Mouse (Mus musculus) forebrain, embryonic 10.5 days (tissue): ENCODE data around the gene Fpr-rs4. TPM values are rescaled to one million over a fixed set of nuclear protein-coding genes. Genes with fewer than 3 reads are reported as not detected.
"Not testable (repeated sequence)": the region's sequence is repeated elsewhere in the genome, so short reads cannot be mapped to it uniquely, and the experiment has no call there.

Experiments
- DNase-seq: peaks from one replicate; pipeline ENCODE4 v3.0.0-alpha.2; 2017; ENCODE audit warnings: low spot score; ENCODE audit errors: extremely low spot score
- H3K27ac ChIP-seq: fragments of 300-500 bp; sonication (generic); 2 replicates; pipeline ENCODE4 v1.5.1; 2016; ENCODE audit warnings: mild to moderate bottlenecking
- H3K27me3 ChIP-seq: fragments of 300-500 bp; sonication (generic); 2 replicates; pipeline ENCODE4 v1.6.1; 2016; ENCODE audit warnings: mild to moderate bottlenecking; ENCODE audit not compliant: poor library complexity, severe bottlenecking
- H3K36me3 ChIP-seq: fragments of 300-500 bp; sonication (generic); replicated peaks from 2 replicates; pipeline ENCODE4 v1.6.1; 2016; ENCODE audit warnings: mild to moderate bottlenecking, moderate library complexity
- H3K4me1 ChIP-seq: fragments of 300-500 bp; sonication (generic); 2 replicates; pipeline ENCODE4 v1.6.1; 2016
- H3K4me3 ChIP-seq: fragments of 300-500 bp; sonication (generic); 2 replicates; pipeline ENCODE4 v1.5.1; 2016; ENCODE audit warnings: mild to moderate bottlenecking, moderate library complexity
- H3K9me3 ChIP-seq: fragments of 300-500 bp; sonication (generic); 2 replicates; pipeline ENCODE4 v1.6.1; 2016; ENCODE audit warnings: mild to moderate bottlenecking, moderate library complexity
- WGBS: fragments of 180-500 bp; shearing (Covaris S2); methylation state at CpG from one replicate; pipeline ENCODE4 v1.1.7; 2016; 5-methylcytosine and 5-hydroxymethylcytosine counted together
- polyA plus RNA-seq: library from polyadenylated mRNA; unstranded; fragments of >200 nt; fragmentation: Nextera tagmentation; extraction: Ambion mirVana; gene quantifications from 2 replicates; pipeline ENCODE4 v1.2.1, GENCODE M21; 2016

The Fpr-rs4 gene
- polyA plus RNA-seq, result not detected in 2 replicates

DNA sequence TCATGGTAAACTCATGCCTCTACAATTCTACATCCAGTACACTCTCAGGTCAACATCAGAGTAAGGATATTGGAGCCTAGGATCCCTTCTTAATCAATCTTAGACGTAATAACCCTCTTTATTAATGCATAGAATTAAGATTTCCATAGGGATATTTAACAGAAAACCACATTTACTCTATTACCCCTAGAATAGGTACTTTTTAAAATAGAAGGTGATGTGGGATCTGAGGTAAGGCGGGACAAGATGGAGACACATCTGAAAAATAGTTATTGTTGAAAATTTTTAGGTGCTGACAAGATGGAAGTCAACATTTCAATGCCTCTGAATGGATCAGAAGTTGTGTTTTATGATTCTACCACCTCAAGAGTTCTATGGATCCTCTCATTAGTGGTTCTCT, at the start of gene Fpr-rs4:
TSS of gene Fpr-rs4 (plus strand) at position 301 of the 400 bp plus-strand sequence.
- WGBS, result 69% methylated on average over 2 of the region's 2 CpGs
- Histone ChIP-seq H3K4me1 (no peaks in the 10 kb centered on the region), H3K36me3 (no peaks in the 10 kb centered on the region), H3K4me3 (no peak within 1 kb of the TSS), H3K9me3 (no peaks in the 10 kb centered on the region; the same call in 1 of the 2 replicates), H3K27me3 (no peaks in the 10 kb centered on the region), H3K27ac (no peak within 1 kb of the TSS)
- DNase-seq, result no peak

DNA sequence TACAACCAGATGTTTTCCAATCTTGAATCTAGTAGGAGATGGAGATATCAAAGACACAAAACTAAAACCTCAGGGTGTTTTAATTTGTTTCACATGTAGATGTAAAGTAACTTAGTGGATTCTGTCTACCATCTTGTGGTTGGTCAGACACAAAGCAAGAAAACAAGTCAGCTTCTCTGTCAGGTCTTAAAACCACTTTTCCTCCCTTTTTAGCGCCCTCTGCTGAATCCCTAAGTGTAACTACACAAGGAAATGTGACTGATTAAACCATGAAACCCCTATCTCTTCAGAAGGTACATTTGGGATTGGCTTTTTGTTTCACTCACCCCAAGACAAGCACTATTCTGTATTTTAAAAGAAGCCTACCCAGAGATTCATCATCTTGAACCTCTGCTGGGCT, 48.1 kb upstream of the Fpr-rs4 start:
- Histone ChIP-seq H3K4me1 (no peaks in the 10 kb centered on the region), H3K36me3 (no peaks in the 10 kb centered on the region), H3K27me3 (no peaks in the 10 kb centered on the region), H3K9me3 (peaks cover 15% of the 10 kb centered on the region), H3K4me3 (no peak overlapping the region), H3K27ac (no peak overlapping the region)
- 33% methylated on average over 1 of the region's 1 CpGs for WGBS
- no peak for DNase-seq

DNA sequence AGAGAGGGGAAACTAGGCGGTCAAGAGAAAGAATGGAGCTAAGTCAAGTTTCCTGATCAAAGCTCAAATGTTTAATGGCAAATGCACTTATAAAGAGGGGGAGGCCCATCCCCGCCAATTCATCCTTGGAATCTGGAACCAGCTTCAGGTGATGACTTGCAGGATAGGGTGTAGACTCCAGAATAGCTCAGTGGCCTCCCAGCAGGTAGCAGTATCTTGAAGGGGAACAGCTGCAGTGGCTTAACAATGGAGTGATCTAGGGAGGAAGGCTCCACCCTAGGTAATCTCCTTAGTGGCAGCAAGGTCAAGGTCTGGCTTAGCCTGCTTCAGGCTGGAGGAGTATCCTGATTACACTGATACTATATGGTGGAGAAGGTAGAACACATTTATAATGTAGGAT, 40.3 kb upstream of the Fpr-rs4 start:
- H3K4me1 ChIP-seq, H3K4me3 ChIP-seq, H3K27me3 ChIP-seq, H3K27ac ChIP-seq, DNase-seq, H3K36me3 ChIP-seq: not testable (repeated sequence)
- H3K9me3 ChIP-seq, result peaks cover 29% of the 10 kb centered on the region
- WGBS, result 81% methylated on average over 2 of the region's 2 CpGs

DNA sequence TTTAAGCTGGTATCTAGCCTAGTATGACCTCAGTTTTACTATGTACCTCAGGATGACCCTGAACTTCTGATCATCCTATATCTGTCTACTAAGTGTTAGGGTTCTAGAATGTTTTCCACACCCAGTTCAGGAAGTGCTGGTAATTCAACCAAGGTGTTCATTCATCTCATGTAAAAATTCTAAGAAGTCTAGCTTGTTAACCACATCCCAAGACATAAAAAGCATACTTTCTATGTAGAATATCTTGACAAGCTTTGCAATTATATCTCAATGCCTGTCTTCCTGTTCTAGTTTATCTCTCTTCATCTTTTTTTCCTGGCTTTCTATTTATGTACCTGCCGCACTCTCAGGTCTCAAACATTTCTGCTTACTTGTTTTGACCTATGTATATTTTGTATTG, 16.8 kb upstream of the Fpr-rs4 start:
- Histone ChIP-seq H3K4me1 (no peaks in the 10 kb centered on the region), H3K4me3 (no peak overlapping the region), H3K36me3 (no peaks in the 10 kb centered on the region), H3K27ac (no peak overlapping the region), H3K27me3 (no peaks in the 10 kb centered on the region), H3K9me3 (peaks cover 8% of the 10 kb centered on the region; the same call in 1 of the 2 replicates)
- 96% methylated on average over 1 of the region's 1 CpGs for WGBS
- DNase-seq, result no peak

DNA sequence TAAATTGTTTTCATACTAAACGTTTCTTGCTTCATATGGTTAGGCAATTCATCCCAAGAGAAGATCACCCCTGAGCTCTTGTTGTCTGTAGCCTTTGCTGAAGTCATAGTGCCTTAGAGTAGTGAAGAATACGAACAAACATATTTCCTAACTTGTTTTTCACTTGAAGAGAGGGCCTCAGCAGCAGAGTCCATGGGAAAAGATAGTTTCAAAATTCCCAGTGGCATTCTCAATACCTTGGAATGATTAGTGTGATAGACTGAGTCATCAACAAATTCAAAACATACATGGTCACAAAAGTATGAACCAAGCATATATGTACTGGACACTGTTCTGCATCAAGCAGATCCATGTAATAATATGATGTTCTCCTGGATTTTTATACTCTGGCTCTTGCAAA, 27.6 kb downstream of the Fpr-rs4 start, which contains the start of gene Vmn2r124:
TSS of gene Vmn2r124 (plus strand) at position 301 of the 400 bp plus-strand sequence.
- Histone ChIP-seq H3K4me1 (no peaks in the 10 kb centered on the region), H3K36me3 (no peaks in the 10 kb centered on the region), H3K4me3 (no peak within 1 kb of the TSS), H3K27ac (no peak within 1 kb of the TSS), H3K27me3 (no peaks in the 10 kb centered on the region), H3K9me3 (no peaks in the 10 kb centered on the region)
- DNase-seq, result no peak
- WGBS, result 59% methylated on average over 2 of the region's 2 CpGs

Other genes starting within 250 kb of the Fpr-rs4 start
- gene Spaca6, start 194.6 kb upstream of the Fpr-rs4 start, polyA plus RNA-seq, result 51.0 and 53.7 TPM in 2 replicates
- gene Has1, start 166.5 kb upstream of the Fpr-rs4 start, polyA plus RNA-seq, result 1.00 and 1.4 TPM in 2 replicates
- gene Fpr1, start 137.8 kb upstream of the Fpr-rs4 start, polyA plus RNA-seq, result not detected in 2 replicates
- gene Fpr2, start 133.9 kb upstream of the Fpr-rs4 start, polyA plus RNA-seq, result not detected in 2 replicates
- not detected in 2 replicates for gene Fpr3, start 133.9 kb upstream of the Fpr-rs4 start, polyA plus RNA-seq
- not detected in 2 replicates for gene Vmn2r124, start 27.7 kb downstream of the Fpr-rs4 start, polyA plus RNA-seq
- not detected in 2 replicates for gene Vmn2r91, start 63.3 kb downstream of the Fpr-rs4 start, polyA plus RNA-seq
- gene Vmn2r92, start 130.2 kb downstream of the Fpr-rs4 start, polyA plus RNA-seq, result not detected in 2 replicates